Mouse (Mus musculus) kidney, adult 2 months (tissue): ENCODE results near the gene Bcl2l15. TPM values are rescaled to one million over a fixed set of nuclear protein-coding genes. Genes with fewer than 3 reads are reported as not detected.
"Not testable (repeated sequence)": the region's sequence is repeated elsewhere in the genome, so short reads cannot be mapped to it uniquely, and the experiment has no call there.

Experiments
- DNase-seq: peaks from one replicate; pipeline ENCODE4 v3.0.0; 2021
- H3K27ac ChIP-seq: fragments of 200-500 bp; 2 replicates; pipeline ENCODE4 v1.5.1; 2012; ENCODE audit warnings: low read depth, low read length, control low read depth, inconsistent platforms; ENCODE audit not compliant: insufficient read depth
- H3K27me3 ChIP-seq: fragments of 200-500 bp; replicated peaks from 2 replicates; pipeline ENCODE4 v1.6.1; 2012; ENCODE audit warnings: mild to moderate bottlenecking, moderate library complexity, low read length, inconsistent platforms; ENCODE audit not compliant: control insufficient read depth, insufficient read depth
- H3K36me3 ChIP-seq: fragments of 200-500 bp; 2 replicates; pipeline ENCODE4 v1.6.1; 2012; ENCODE audit warnings: mild to moderate bottlenecking, moderate library complexity, low read length, inconsistent platforms; ENCODE audit not compliant: control insufficient read depth, insufficient read depth
- H3K4me1 ChIP-seq: fragments of 200-500 bp; 2 replicates; pipeline ENCODE4 v1.6.1; 2011; ENCODE audit warnings: low read length; ENCODE audit not compliant: control insufficient read depth, insufficient read depth
- H3K4me3 ChIP-seq: fragments of 200-500 bp; 2 replicates; pipeline ENCODE4 v1.5.1; 2011; ENCODE audit warnings: mild to moderate bottlenecking, low read depth, low read length, control low read depth; ENCODE audit not compliant: insufficient read depth
- CTCF ChIP-seq: fragments of 200-500 bp; conservative IDR thresholded peaks from 2 replicates; pipeline ENCODE4 v1.5.1; 2011; ENCODE audit warnings: low read depth, mild to moderate bottlenecking, control low read depth, low read length, moderate library complexity, mixed read lengths; ENCODE audit not compliant: insufficient read depth, insufficient read length
- POLR2A ChIP-seq: fragments of 200-500 bp; IDR thresholded peaks from one replicate; pipeline ENCODE4 v1.6.1; 2011; ENCODE audit warnings: low read depth, low read length, control low read depth
- WGBS: fragments of 180-500 bp; shearing (Covaris S2); methylation state at CpG from one replicate; pipeline ENCODE4 v1.1.7; 2018; 5-methylcytosine and 5-hydroxymethylcytosine counted together
- polyA plus RNA-seq: library from polyadenylated mRNA; depleted of rRNA; stranded (reverse); fragments of >200 nt; gene quantifications from 2 replicates; pipeline ENCODE4 v1.2.3, GENCODE M21; 2012

The Bcl2l15 gene
- polyA plus RNA-seq, 1 experiment = 0.17 TPM

- Histone ChIP-seq H3K27ac (no peak overlapping the region), H3K27me3 (no peaks in the 10 kb centered on the region), H3K4me3 (no peak overlapping the region), H3K36me3 (no peaks in the 10 kb centered on the region), H3K4me1 (no peaks in the 10 kb centered on the region; the same call in 1 of the 2 replicates)
- peak; percentile 13 for DNase-seq
- TF ChIP-seq POLR2A (no peak), CTCF (no peak)
- 53% methylated on average over 2 of the region's 2 CpGs for WGBS
These were observed 1.6 kb downstream of the Bcl2l15 start for GRCm38 (mm10) chr3:103834001-103834400.

GRCm38 (mm10) chr3:103835272-103835950, 3.0 kb downstream of the Bcl2l15 start:
- Histone ChIP-seq H3K27ac (no peak overlapping the region), H3K4me1 (peaks cover 5% of the 10 kb centered on the region; the same call in 1 of the 2 replicates), H3K27me3 (no peaks in the 10 kb centered on the region), H3K36me3 (no peaks in the 10 kb centered on the region), H3K4me3 (no peak overlapping the region)
- no peak for TF ChIP-seq POLR2A
- TF ChIP-seq CTCF = no peak
- WGBS = 76% methylated on average over 6 of the region's 6 CpGs
- no peak for DNase-seq

- H3K27me3 ChIP-seq = no peaks in the 10 kb centered on the region
- 80% methylated on average over 10 of the region's 10 CpGs for WGBS
- H3K4me3 ChIP-seq = no peak overlapping the region
- TF ChIP-seq POLR2A = no peak
- TF ChIP-seq CTCF = no peak
- H3K4me1 ChIP-seq = peaks cover 5% of the 10 kb centered on the region; the same call in 1 of the 2 replicates
- no peak overlapping the region for H3K27ac ChIP-seq
- no peaks in the 10 kb centered on the region for H3K36me3 ChIP-seq
- no peak for DNase-seq
These were observed 3.5 kb downstream of the Bcl2l15 start for GRCm38 (mm10) chr3:103835951-103836310.

- H3K4me1 ChIP-seq = peaks cover 5% of the 10 kb centered on the region; the same call in 1 of the 2 replicates
These were observed 4.1 kb downstream of the Bcl2l15 start for GRCm38 (mm10) chr3:103836453-103836852.

GRCm38 (mm10) chr3:103839711-103840110, 7.3 kb downstream of the Bcl2l15 start:
- H3K27ac ChIP-seq = no peak overlapping the region; the same call in 1 of the 2 replicates
- 46% methylated on average over 6 of the region's 6 CpGs for WGBS
- no peak overlapping the region for H3K4me3 ChIP-seq
- peak; percentile 64 for DNase-seq
- TF ChIP-seq CTCF = no peak
- TF ChIP-seq POLR2A = no peak
- no peaks in the 10 kb centered on the region for H3K36me3 ChIP-seq
- peaks cover 5% of the 10 kb centered on the region; the same call in 1 of the 2 replicates for H3K4me1 ChIP-seq
- H3K27me3 ChIP-seq = no peaks in the 10 kb centered on the region

More at GRCm38 (mm10) chr3:103836453-103836852, 4.1 kb downstream of the Bcl2l15 start:
- TF ChIP-seq CTCF (no peak), POLR2A (no peak)
- H3K36me3 ChIP-seq = no peaks in the 10 kb centered on the region
- no peak for DNase-seq
- H3K4me3 ChIP-seq = no peak overlapping the region
- H3K27me3 ChIP-seq = no peaks in the 10 kb centered on the region
- WGBS = 97% methylated on average over 5 of the region's 5 CpGs
- H3K27ac ChIP-seq = no peak overlapping the region

- whole genome bisulfite sequencing = 97% methylated on average over 3 of the region's 3 CpGs
- H3K27me3 ChIP-seq, H3K4me1 ChIP-seq, DNase-seq, H3K36me3 ChIP-seq, H3K27ac ChIP-seq, H3K4me3 ChIP-seq: not testable (repeated sequence)
These were observed 7.8 kb downstream of the Bcl2l15 start for GRCm38 (mm10) chr3:103840195-103840594.

GRCm38 (mm10) chr3:103840946-103841345, 8.5 kb downstream of the Bcl2l15 start:
- not testable (repeated sequence) for H3K4me3 ChIP-seq, DNase-seq, H3K27ac ChIP-seq, H3K4me1 ChIP-seq, H3K27me3 ChIP-seq, H3K36me3 ChIP-seq
- WGBS = 91% methylated on average over 7 of the region's 7 CpGs
